Mouse (Mus musculus) heart, embryonic 11.5 days (tissue): ENCODE data around the gene Resf1. TPM values are rescaled to one million over a fixed set of nuclear protein-coding genes. Genes with fewer than 3 reads are reported as not detected.
"Not testable (repeated sequence)": the region's sequence is repeated elsewhere in the genome, so short reads cannot be mapped to it uniquely, and the experiment has no call there.

Experiments used
- ATAC-seq: fragments of 200-750 bp; cut with Nextera tagmentation; replicated peaks from 2 replicates; pipeline ENCODE4 v1.8.0; 2017; ENCODE audit warnings: moderate library complexity; ENCODE audit not compliant: insufficient number of reproducible peaks, low FRiP score, low TSS enrichment
- H3K27ac ChIP-seq: fragments of 300-500 bp; sonication (generic); 2 replicates; pipeline ENCODE4 v1.5.1; 2014; ENCODE audit warnings: mild to moderate bottlenecking, low read depth, low read length
- H3K27me3 ChIP-seq: fragments of 300-500 bp; sonication (generic); 2 replicates; pipeline ENCODE4 v1.6.1; 2014; ENCODE audit warnings: mild to moderate bottlenecking, low read length, mixed read lengths; ENCODE audit not compliant: control insufficient read depth, insufficient read depth
- H3K36me3 ChIP-seq: fragments of 300-500 bp; sonication (generic); 2 replicates; pipeline ENCODE4 v1.6.1; 2014; ENCODE audit warnings: mild to moderate bottlenecking, low read length, moderate library complexity, mixed read lengths; ENCODE audit not compliant: control insufficient read depth, insufficient read depth
- H3K4me1 ChIP-seq: fragments of 300-500 bp; sonication (generic); 2 replicates; pipeline ENCODE4 v1.6.1; 2014; ENCODE audit warnings: low read length; ENCODE audit not compliant: control insufficient read depth, insufficient read depth
- H3K4me2 ChIP-seq: fragments of 300-500 bp; sonication (generic); 2 replicates; pipeline ENCODE4 v1.6.1; 2014; ENCODE audit warnings: mild to moderate bottlenecking, moderate library complexity
- H3K4me3 ChIP-seq: fragments of 300-500 bp; sonication (generic); 2 replicates; pipeline ENCODE4 v1.5.1; 2014; ENCODE audit warnings: low read depth, low read length
- H3K9ac ChIP-seq: fragments of 300-500 bp; sonication (generic); 2 replicates; pipeline ENCODE4 v1.6.1; 2014; ENCODE audit warnings: mild to moderate bottlenecking, low read depth, low read length, moderate library complexity
- H3K9me3 ChIP-seq: fragments of 300-500 bp; sonication (generic); replicated peaks from 2 replicates; pipeline ENCODE4 v1.6.1; 2016; ENCODE audit warnings: low read length; ENCODE audit not compliant: control insufficient read depth
- WGBS: fragments of 180-500 bp; shearing (Covaris S2); extraction: QIAGEN DNeasy Blood & Tissue Kit; methylation state at CpG from one replicate; pipeline ENCODE4 v1.1.7; 2014; ENCODE audit not compliant: insufficient replicate concordance; 5-methylcytosine and 5-hydroxymethylcytosine counted together
- polyA plus RNA-seq: library from polyadenylated mRNA; unstranded; fragments of >200 nt; fragmentation: Nextera tagmentation; extraction: Ambion mirVana; gene quantifications from 2 replicates; pipeline ENCODE4 v1.2.1, GENCODE M21; 2014

The Resf1 gene
- polyA plus RNA-seq, 1 experiment from 2014 or later = 37.7 TPM

- H3K4me1 ChIP-seq, H3K27me3 ChIP-seq, H3K4me3 ChIP-seq, H3K4me2 ChIP-seq, H3K36me3 ChIP-seq, H3K9me3 ChIP-seq, H3K27ac ChIP-seq, H3K9ac ChIP-seq: not testable (repeated sequence)
- ATAC-seq = peak; percentile 80
- 43% methylated on average over 4 of the region's 4 CpGs for WGBS
These were observed 46.6 kb downstream of the Resf1 start for GRCm38 (mm10) chr6:149355799-149356198.

GRCm38 (mm10) chr6:149357155-149357554 is 47.9 kb downstream of the Resf1 start:
- no peaks in the 10 kb centered on the region for H3K4me1 ChIP-seq
- H3K27me3 ChIP-seq = no peaks in the 10 kb centered on the region
- H3K9me3 ChIP-seq = no peaks in the 10 kb centered on the region
- no peak overlapping the region for H3K4me3 ChIP-seq
- H3K4me2 ChIP-seq = no peak overlapping the region
- H3K36me3 ChIP-seq = no peaks in the 10 kb centered on the region
- H3K27ac ChIP-seq = no peak overlapping the region
- H3K9ac ChIP-seq = no peak overlapping the region
- no peak for ATAC-seq

- H3K27me3 ChIP-seq, H3K4me3 ChIP-seq, ATAC-seq, H3K36me3 ChIP-seq, H3K9ac ChIP-seq, H3K4me1 ChIP-seq, H3K9me3 ChIP-seq, H3K4me2 ChIP-seq, H3K27ac ChIP-seq: not testable (repeated sequence)
- 88% methylated on average over 20 of the region's 20 CpGs for WGBS
These were observed 53.3 kb downstream of the Resf1 start for GRCm38 (mm10) chr6:149362533-149362932.

- not testable (repeated sequence) for H3K27ac ChIP-seq, H3K4me3 ChIP-seq, H3K4me2 ChIP-seq, H3K27me3 ChIP-seq, H3K9me3 ChIP-seq, H3K36me3 ChIP-seq, H3K9ac ChIP-seq, ATAC-seq, H3K4me1 ChIP-seq
- WGBS = 87% methylated on average over 2 of the region's 2 CpGs
These were observed 56.8 kb downstream of the Resf1 start for GRCm38 (mm10) chr6:149365975-149366374.

GRCm38 (mm10) chr6:149366403-149366802 is 57.2 kb downstream of the Resf1 start:
- Histone ChIP-seq H3K4me1 (no peaks in the 10 kb centered on the region), H3K27me3 (no peaks in the 10 kb centered on the region), H3K9ac (no peak overlapping the region), H3K27ac (no peak overlapping the region), H3K4me3 (no peak overlapping the region), H3K9me3 (no peaks in the 10 kb centered on the region; the same call in 1 of the 2 replicates), H3K4me2 (no peak overlapping the region), H3K36me3 (no peaks in the 10 kb centered on the region)
- 75% methylated on average over 2 of the region's 2 CpGs for WGBS
- ATAC-seq = no peak

- Histone ChIP-seq H3K9ac (no peak overlapping the region), H3K9me3 (no peaks in the 10 kb centered on the region), H3K4me3 (no peak overlapping the region), H3K27me3 (no peaks in the 10 kb centered on the region), H3K36me3 (no peaks in the 10 kb centered on the region), H3K27ac (no peak overlapping the region), H3K4me1 (no peaks in the 10 kb centered on the region), H3K4me2 (no peak overlapping the region)
- 0 out of 2 replicates have a peak, but pooled peaks have one; percentile 18 for ATAC-seq
- 50% methylated on average over 2 of the region's 2 CpGs for WGBS
These were observed 65.8 kb downstream of the Resf1 start for GRCm38 (mm10) chr6:149374986-149375457.

- Histone ChIP-seq H3K36me3 (no peaks in the 10 kb centered on the region), H3K4me3 (no peak overlapping the region), H3K9ac (no peak overlapping the region), H3K4me1 (no peaks in the 10 kb centered on the region), H3K27ac (no peak overlapping the region), H3K9me3 (no peaks in the 10 kb centered on the region), H3K27me3 (no peaks in the 10 kb centered on the region), H3K4me2 (no peak overlapping the region)
- ATAC-seq = no peak
- WGBS = 73% methylated on average over 2 of the region's 2 CpGs
These were observed 74.3 kb downstream of the Resf1 start for GRCm38 (mm10) chr6:149383531-149383930.

Other genes starting within 250 kb of the Resf1 start
- 8.4 and 11.1 TPM in 2 replicates for gene Dennd5b, start 207.7 kb upstream of the Resf1 start, polyA plus RNA-seq
- not detected in 2 replicates for gene Gm10203, start 179.2 kb upstream of the Resf1 start, polyA plus RNA-seq
- gene Etfbkmt, start 169.6 kb upstream of the Resf1 start, polyA plus RNA-seq = 13.8 and 17.9 TPM in 2 replicates
- gene Amn1, start 120.7 kb upstream of the Resf1 start, polyA plus RNA-seq = 24.8 and 28.0 TPM in 2 replicates
- 6.7 and 7.7 TPM in 2 replicates for gene Bicd1, start 99.5 kb downstream of the Resf1 start, polyA plus RNA-seq